Mouse (Mus musculus): ENCODE results near the gene Fam198a.

The Fam198a gene

DNA sequence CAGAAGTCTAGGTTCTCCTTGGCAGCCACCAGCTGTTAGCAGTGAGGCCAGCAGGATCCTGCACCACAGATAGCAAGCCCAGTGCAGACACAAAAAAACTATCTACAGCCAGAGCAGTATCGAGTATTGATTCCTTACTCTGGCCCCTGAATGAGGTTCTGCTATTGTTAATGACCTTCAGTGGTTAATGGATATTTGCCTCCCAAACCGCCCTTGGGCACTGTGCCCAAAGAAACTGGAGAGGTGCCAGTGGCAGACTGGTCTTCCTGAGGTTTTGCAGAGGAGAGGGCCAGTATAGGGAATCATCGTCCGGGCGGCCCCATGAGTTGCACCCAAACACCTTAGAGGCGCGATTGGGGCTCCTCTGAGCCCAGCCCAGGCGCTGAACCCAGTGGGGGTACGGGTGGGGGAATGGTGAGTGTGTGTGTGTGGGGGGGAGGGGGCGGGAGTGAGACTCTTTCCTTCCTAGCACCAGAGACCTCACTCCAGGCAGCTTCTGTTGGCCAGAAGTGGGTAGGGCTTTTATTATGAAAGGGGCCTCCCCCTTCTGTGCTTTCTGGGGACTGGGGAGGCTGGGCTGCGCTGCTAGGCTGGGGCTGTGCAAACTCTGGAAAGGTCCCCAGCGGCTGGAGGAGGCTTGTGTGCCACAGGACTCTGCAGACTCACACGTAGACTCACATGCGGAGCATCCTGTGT is at the start of gene Fam198a:
Gene Fam198a, plus strand, starts transcription at position 571 of the 696 bp plus-strand sequence.
- peak; percentile 71 to 82 for DNase-seq

DNA sequence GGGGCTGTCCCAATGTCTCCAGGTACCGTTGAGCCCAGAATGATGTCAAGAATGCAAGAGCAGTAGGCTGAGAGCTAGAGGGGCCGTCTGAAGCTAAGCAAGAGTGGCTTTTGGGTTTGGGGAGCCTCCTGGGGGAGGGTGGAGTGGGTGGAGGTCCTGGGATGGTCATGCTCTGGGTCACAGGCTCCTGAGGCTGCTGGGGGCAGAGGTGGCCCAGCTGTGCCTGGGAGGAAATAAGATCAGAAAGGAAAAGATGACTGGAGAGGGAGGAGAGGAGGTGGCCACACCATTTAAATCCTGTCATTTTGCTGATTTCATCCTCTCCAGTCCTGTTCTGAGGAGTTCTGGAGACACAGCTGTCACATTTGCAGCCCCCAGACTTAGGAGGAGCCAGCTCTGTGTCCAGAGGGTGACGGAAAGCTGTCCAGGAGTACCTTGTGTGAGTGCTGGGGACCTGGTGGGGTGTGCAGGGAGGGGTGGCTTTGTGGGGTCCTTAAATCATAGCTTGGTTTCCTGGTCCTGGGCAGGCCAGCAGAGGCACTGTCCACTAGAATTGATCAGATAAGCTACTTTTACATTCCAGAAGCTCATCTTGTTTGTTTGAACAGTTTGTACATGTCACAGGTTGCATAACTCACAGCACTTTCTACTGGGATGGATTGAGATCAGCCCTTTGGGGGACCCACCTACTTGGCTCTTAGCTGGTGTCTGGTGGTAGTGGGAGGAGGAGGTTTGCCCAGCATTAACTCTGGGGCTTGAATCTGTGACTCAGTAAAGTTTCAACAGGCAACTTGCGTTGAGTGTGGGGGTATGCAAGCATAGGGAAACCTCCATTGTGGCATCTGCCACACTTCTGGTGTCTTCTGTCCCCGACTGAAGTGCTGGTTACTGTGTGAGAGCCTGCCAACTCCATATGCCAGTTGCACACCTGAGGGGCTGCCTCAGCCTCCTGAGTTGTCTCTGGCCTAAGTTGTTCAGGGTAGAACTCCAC is 48.8 kb upstream of the Fam198a start:
- peak in 1 of 2 experiments; percentile 4 for DNase-seq

DNA sequence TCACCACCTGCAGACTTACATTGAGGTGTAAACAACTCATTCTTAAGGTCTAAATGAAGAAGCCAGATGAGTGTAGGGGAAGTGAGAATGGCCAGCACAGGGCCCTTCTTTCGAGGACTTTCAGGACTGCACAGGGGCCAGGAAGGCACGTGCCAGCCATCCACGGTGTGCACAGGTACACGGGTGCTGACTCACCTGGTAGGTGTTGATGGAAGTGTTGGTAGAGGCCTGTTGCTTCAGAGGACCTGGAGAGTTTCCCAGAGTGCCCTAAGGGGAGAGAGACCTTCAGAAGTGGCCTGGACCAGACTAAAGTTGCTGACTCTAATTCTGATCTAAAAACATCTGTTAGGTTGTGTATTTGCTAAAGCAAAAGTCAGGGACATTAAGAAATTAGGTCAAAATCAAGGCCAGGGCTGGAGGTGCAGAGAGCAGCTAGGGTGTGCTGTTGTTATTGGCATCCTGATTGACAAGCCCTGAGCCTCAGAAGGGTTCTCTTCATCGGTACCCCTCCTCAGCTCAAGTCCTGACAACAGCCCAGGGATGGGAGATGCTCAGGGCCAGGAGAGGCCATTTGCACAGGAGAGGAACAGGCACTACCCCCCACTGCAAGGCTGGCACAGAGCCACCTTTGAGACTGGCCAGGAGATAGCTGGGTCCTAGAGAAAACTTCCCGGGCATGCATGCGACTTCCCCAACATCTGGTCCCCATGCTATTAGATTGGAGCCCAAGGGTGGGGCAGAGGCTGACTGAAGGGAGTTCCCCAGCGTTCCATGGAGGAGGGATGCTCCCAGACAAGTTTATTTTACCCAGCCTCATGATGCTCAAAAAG is 47.1 kb upstream of the Fam198a start:
- DNase-seq, result peak in 1 of 2 experiments; percentile 5

DNA sequence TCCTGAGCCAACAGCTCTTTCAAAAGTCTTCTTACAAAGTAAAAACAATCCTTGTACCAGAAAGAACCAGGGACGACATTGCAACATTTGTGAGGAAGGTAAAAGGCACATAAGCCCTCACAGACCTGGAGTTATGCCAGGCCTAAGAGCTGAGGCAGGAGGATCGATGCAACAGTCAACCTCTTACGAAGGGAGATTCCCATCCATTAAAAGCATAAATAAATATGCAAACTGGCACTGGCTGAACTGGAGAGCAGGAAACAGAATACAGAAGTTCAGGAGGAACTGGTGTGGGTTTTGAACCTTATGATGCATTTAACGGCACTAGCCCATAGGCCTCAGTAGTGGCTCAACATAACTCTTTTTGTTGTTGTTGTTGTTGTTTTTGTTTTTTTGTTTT is 46.5 kb upstream of the Fam198a start:
- no peak for DNase-seq

DNA sequence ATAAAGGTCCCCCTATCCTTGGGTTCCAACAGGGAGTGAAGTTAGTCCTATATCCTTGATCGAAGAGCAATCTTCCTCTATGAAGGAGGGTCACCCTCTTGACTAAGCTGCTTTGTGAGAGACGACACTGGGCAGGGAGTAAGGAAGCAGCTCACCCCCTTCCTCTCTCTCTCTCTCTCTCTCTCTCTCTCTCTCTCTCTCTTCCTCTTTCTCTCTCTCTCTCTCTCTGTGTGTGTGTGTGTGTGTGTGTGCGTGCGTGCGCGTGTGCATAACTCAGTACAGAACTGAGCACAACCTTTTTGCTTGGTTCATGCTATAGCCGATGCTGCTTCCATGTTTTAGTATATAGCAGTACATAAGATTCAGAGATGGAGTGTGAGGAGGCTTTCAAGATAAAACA is 45.8 kb upstream of the Fam198a start:
- no peak for DNase-seq

DNA sequence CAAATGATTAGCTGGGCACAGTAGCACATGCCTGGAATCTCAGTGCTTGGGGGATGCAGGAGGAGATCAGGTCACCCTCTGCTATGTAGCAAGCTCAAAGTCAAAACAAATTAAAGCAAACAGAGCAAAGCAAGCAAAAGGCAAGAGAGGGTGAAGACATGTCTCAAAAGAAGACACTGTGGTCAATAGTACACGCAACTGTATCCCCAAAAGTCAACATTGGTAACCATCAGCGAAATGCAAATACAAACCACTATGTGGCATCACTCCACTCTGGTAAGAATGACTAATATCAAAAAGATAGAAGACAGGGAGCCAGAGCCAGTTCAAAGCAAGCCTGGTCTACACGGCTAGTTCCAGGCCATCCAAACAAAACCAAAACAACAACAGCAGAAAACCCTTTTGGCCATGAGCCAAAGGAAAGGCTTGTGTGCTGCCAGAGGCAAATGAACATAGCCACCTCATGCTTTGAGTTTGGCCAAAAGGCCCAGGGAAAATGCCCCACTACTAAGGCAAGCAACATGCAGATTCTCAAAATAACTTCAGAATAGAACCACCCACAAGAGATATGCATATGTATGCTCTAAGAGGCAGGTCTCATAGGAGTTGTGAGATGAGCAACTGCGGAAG is 45.1 kb upstream of the Fam198a start:
- DNase-seq, result no peak

DNA sequence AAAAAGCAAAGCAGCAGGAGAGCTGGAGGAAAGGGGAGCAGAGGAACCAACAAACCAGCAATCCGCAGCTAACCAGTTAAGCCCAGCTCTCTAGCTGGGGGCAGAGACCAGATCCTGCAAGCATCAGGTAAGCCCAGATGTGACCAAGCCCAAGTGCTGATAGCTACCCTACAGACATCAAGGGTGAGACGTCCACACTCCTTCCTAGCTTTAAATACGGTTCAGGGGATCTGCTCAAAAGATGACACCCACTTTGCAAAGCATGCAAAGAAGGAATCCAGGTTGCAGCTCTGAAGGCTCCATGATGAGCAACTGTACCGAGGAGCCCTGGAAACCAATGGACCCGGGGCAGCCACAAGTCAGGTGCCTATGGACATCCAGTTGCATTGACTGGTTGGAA is 44.3 kb upstream of the Fam198a start:
- DNase-seq, result no peak

DNA sequence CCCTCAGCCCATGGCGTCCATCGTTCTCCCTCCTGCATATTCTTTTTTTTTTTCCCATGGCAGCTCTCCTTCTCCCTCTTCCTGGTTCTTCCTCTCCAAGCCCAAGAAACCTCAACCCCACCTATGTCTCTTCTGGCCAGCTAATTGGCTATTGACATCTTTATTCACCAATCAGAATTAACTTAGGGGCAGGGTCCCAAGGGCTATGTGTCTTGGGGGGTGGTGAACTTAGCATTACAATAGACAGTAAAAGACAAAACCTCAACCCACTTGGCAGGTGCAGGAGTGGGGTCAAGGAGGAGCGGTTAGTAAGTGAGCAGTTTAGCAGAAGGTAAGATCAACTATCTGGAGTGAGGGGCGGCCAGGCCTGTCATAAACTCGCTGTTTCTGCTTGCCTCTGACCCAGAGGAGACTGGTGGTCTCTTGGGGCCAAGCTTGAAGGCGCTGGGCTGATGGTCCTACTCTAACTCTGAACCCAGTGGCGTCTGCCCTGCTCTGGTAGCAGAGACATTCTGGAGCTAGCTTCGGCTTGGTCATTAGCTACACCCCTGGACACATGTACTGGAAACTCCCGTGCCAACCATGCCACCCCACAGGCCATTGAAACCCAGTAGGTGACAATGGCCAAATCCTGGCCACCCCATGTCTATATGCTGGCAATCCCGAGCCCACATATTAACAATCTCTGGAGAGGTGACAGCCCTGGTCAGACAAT is 43.3 kb upstream of the Fam198a start:
- DNase-seq, result peak in 1 of 2 experiments; percentile 1

DNA sequence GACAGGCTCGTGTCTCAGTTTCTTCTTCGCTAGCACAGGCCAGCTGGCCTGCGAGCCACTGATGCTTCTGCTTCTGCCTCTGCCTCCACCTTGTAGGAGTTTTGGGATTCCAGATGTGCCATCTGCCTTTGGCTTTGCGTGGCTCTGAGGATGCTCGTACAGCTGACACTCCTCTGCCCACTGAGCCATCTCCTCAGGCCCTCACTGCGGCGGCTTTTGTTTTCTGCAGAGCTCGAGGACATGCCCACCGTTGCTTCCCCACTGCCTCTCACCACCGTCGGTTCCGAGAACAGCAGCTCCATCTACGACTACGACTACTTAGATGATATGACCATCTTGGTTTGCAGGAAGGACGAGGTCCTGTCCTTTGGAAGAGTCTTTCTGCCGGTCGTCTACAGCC is 42.5 kb upstream of the Fam198a start:
- no peak for DNase-seq

DNA sequence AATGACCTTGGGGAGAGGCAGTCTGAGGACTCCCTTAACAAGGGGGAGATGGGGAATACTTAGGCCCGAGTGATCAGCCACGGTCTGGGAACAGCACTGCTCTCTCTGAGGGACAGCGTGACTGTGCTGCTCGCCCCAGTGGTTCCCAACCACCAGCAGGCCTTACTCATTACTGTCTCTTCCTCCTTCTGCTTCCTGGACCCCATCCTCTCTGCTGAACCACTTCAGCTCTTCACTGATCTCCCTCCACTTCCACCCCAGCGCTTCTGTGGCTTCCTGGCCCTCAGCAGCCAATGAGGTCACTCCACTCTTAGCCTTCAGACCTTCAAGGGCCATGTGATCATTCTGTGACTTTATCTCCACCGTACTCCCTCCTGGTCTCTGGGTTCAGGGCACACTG is 41.2 kb upstream of the Fam198a start:
- no peak for DNase-seq

DNA sequence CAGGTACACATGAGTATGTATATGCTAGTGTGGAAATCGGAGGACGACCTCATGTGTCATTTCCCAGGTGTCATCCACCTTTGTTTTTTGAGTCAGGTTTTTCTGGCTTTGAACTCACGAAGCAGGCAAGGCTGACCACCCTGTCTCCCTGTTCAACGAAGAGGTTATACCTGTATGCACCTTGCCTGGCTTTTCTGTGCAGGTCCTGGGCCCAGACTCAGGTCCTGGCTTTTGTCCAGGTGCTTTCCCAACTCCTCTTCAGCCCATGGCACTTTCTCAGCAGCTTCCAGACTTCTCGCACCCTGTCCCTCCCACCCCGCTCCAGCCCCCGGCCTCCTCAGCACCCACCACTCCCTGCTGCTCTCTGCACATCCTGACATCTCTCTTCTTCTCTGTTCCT is 39.6 kb upstream of the Fam198a start:
- DNase-seq, result no peak

DNA sequence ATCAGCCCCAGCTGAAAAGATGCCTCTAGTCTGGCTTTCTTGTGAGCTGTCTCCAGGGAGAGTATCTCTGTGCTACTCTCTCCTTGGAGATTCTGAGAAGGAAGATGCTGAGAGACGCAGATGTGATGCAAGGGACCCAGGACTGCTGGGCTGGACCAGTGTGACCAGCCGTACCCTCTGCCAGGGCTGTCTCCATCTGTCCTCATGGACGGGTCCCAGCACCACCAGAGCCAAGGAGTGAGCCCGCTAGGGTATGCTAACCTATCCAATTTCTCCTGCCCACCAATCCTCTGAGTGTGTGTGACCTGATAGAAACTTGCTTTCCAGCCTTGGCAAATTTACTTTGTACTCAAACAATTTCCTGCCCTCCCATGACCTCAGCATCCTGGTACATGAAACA is 38.0 kb upstream of the Fam198a start:
- no peak for DNase-seq

DNA sequence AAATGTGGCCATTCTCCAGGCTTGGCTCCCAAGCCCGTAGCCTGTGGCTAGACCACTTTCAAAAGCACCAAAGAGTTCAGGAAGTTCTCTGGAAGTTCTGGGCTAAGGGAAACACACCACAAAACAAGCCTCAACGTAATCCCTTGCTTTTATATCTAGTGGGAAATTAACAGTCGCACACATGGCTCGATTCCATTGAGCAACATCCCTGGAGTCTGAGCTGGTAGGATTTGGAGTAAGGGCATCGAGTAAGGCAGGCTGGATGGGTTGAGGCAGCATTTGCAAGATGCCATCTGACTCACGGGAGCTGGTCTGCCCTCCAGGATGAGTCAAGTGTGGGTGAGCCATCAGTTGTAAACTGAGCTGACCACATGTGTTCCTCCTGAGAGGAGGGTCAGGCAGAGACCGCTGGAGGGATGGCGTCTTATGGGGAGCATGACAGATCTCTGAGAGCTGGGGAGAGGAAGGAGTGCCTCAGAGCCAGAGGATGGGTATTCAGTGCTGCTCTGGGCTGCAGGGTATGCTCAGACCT is 36.5 kb upstream of the Fam198a start:
- no peak for DNase-seq

DNA sequence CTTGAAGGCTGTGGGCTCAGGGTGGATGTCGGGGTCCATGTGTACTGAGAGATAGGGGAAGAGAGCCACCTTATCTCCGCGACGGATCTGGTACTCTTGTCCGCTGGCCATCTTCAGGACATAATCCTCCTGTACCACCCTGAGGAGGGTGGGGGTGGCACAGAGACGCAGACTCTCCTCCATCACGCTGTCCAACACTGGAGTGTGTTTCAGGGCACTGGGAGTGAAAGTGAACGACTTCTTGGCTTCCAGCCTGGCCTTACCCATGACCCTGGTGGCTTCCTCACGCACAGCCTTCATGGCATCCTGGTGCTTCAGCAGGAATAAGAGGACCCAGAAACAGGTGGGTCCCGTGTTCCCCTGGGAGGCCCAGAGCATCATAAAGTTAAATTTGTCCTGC is 35.7 kb upstream of the Fam198a start:
- no peak for DNase-seq

DNA sequence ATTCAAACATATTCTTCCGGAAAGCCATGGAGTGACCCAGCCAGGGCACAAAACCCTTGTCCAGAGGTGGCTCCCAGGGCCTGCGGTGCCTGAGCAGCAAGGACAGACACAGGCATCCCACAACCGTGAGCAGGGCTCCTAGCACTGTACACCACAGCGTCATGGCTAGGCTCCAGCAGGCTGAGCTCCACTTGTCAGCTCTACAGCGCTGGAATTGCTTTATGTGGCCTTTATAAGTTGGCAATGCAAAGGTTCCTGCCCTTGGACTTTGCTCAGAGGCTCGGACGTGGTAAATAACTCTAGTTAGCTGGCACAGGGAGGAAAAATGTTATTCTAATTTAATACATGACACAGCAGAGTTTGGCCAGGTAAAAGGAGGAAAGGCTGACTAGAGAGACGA is 34.7 kb upstream of the Fam198a start, which contains the start of gene Cyp8b1:
Gene Cyp8b1, minus strand, starts transcription at position 204 of the 400 bp plus-strand sequence.
- no peak for DNase-seq

DNA sequence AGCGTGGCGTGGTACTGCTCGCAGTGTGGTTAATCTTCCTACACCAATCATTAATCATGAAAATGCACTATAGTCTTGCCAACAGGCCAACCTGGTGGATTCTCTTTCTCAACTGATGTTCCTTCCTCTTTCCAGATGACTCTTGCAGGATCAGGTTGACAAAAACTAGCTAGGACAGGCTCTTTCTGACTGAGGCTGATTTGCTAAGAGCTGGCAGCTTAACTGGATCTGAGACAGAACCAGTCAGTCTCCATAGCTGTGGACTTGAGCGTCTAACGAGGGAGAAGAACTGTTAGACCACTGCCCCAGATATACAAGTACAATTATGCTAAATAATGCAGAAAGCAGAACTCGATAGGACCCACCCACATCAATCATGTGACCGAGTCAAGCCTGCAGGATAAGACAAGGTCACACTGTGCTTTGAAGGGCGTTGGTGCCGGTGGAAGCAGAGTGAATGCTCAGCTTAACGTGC is 31.7 kb upstream of the Fam198a start:
- DNase-seq, result no peak

DNA sequence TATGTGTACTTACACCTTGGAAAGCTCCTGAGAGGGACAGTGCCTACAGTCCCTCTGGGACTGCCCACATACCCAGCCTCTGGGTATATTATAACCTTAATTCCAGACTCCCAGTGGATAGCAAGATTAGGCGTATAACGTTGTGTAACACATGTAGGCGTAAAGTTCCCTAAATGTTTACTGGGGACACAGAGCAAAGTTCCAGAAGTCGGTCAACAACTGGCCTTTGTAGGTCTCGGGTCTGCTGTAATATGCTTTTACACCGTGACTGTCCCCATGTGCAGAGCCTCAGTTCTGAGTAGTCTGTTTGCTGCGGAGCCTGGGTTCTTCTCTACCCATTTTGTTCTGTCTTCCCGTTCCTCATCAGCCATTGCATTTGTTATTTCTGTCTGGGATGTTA is 27.3 kb upstream of the Fam198a start:
- no peak for DNase-seq

DNA sequence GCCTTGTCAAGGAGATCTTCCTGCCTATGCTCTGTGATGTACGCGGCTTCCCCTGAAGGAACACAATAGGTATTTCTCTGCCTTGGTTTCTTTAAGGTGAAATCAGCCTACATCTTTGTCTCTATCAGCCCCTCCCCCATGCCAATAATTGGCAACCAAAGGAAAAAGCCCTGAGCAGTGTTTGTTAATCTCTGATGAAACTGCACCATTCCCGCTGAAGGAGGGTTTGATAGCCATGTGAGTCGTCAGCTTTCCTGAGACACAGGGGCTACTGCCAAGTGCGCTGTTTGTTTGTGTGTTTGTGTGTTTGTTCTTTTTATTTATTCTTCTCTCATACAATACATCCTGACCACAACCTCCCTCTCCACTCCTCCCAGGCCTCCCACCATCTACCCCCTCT is 26.9 kb upstream of the Fam198a start:
- DNase-seq, result no peak

DNA sequence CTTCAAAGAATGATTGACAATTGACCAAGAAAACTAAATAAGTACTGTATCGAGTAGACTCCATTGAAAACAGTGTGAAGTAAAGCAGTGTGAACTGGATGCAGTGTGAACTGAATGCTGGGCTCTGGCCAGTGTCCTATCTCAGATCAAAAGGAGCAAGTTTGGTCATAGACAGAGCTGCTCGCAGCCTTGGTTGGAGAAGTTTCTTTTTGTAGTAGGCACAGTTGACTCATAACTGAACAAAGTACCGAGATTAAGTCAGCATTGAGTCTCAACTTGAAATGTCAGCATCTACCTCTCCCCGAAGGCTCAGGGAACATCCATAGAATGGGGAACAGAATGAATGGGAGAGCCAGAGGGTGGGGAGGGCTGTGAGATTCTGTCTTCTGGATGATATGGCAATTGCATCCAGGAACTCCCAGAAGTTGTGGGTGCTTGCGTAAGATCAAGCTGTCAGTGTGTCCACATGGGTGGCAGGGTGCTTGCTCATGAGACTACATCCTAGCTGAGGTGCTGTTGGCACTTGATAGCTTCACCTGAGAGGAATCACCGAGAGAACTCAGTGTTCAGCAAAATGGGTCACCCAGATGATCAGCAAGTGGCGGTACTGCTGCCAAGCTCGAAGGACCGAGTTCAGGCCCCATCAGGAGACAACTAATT is 25.8 kb upstream of the Fam198a start:
- DNase-seq, result no peak

DNA sequence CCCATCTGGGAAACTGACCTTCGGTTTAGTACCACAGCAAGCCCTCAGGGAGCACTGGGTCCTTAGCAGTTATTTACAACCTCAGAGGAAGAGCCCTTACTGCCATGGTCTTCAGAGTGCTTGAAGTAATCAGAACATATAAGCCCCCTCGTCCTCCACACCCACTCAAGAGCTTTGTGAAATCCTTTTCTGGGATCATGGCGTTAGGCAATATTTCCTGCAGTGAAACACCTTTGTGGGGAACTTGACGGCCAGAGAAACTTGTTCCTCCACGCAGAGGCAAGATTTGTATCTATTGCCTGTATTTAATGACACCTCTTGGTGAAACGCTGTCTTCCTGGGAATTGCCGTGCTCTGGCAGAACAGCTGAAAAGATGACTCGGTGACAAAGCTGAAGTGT is 24.8 kb upstream of the Fam198a start:
- DNase-seq, result no peak
